Mouse (Mus musculus): Measurements from ENCODE around the gene Map3k20. TPM values are rescaled to one million over a fixed set of nuclear protein-coding genes. Genes with fewer than 3 reads are reported as not detected.

Gene Map3k20
- polyA plus RNA-seq (2012; rRNA removed), result 4.4 and 5.7 TPM in 2 replicates

GRCm38 (mm10) chr2:72285256-72285887, at the start of gene Map3k20:
Gene Map3k20, plus strand, starts transcription at chr2:72285637.

GRCm38 (mm10) chr2:72475797-72476485, 190.5 kb downstream of the Map3k20 start, which contains the start of gene Cdca7:
Gene Cdca7, plus strand, starts transcription at chr2:72476159.

Other genes starting within 250 kb of the Map3k20 start
- 2.6 and 4.0 TPM in 2 replicates for gene Cdca7, start 190.5 kb downstream of the Map3k20 start, polyA plus RNA-seq (2012; rRNA removed)